Mouse (Mus musculus) right cerebral cortex, adult 18-20 months (tissue): ENCODE measurements around the gene Nf1.
A peak's percentile ranks its signal among the peaks of the same experiment; 100 is the strongest.

Source experiments
- DNase-seq: peaks from one replicate; pipeline ENCODE4 v3.0.0; 2022; ENCODE audit warnings: mixed read lengths

The Nf1 gene

DNA sequence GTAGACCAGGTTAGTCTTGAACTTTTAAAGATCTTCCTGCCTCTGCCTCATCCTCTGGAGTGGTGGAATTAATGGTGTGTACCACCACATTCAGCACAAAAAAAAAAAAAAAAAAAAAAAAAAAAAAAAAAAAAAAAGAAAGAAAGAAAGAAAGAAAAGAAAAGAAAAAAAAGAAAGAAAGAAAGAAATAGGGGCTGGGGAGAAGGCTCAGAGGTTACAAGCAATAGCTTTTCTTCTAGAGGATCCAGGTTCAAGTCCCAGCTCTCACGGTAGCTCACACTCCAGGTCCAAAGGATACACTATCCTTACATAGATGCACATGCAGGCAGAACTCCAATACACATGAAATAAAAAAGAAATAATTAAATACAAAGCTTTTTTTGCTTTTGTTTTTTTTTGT is 9.9 kb upstream of the Nf1 start:
- DNase-seq, result no peak

DNA sequence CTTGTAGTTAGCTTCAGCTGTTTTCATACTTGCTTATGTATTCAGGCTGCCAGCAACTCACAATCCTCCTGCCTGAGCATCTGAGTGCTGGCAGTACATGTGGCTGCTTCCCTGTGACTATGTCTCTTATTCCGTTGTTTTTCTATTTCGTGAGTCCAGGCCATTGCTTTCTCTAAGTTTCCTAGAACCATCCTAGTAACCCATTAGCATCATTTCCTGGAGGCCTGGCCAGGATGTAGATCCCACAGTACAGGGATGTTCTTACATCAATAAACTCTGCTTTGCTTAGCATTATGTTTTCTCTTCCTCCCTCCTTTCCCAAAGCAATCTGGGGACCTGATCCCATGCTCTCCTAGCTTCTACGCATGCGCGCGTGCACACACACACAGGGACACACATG is 4.4 kb upstream of the Nf1 start:
- DNase-seq, result no peak

DNA sequence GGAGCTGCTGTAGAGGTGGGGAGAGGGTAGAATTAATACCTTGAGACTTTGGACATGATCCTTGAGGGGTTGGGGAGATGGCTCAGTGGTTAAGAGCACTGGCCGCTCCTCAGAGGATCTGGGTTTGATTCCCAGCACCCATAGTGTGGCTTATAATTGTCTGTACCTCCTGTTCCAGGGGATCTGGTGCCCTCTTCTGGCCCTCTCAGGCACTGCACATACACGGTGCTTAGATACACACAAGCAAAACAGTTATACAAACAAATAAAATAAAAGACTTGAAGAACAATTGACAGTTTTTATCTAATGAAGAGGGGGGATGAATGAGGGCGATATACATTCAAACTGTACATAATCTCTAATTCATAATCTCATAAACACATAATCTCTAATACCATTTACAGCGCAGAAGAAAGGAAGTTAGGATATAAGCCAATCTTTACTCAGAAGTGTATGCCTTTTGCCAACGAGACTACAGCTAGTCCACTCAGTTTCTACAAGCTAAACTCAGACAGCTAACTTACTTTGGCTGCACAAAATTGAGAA is 2.7 kb upstream of the Nf1 start:
- DNase-seq, result no peak

DNA sequence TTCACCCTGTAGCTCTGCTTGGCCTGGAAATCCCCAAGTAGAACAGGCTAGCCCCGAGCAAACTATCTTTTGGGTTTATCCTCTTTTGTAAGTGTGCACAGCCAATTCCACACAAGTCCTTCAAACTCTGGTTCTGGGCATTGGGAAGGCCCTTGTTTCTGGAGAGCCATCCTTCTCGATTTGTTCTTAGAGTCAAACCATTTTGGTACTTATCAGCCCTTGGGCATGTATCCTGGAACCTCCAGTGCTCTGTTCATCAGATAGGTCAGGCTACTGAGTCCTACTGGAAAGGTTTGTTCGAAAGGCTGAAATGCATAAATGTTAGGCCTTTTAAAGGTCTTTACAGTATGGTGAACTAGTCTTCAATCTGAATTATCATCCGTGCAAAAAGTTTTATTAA is 872 bp upstream of the Nf1 start:
- DNase-seq, result no peak

DNA sequence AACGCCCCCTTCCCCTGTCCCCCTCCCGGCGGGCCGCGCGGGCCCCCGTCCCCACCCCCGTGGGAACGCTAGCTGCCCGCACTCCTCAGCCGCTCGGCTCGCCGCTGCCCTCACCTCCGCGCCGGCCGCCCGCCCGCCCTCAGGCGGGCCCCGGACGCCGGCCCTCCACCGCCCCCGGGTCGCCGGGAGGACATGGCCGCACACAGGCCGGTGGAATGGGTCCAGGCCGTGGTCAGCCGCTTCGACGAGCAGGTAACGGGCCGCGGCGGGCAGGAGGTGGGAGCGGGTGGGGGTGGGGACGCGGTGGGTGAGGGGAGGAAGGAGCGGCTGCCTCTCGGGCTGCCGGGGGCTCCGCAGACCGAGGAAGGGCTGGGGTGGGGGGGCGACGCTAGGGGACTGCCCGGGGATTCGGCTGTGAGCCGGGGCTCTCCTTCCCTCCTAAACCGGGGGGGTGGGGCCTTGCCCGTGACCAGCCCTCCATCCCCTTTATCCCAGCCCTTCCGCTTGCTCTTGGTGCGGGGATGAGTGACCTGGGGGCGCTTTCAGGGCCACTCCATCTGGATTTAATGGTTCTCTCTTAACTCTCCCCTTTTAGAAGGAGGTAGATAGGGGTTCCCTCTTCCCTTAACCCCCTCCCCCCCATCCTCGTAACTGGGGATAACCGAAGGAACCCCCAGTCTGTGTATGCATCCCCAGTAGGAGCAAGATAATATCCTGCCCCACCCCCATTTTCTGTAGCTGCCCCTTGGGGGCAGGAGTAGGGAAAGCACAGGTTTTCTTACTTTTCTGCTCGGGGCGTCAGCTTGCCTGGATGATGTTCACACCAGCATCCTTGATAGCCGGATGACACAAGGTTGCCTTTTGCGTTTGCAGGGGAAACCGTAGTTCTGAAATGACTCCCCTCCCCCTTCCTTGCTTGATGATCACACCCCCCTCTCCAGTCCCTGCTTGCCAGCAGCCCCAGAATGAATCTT is 602 bp downstream of the Nf1 start:
- DNase-seq, result peak; percentile 11

DNA sequence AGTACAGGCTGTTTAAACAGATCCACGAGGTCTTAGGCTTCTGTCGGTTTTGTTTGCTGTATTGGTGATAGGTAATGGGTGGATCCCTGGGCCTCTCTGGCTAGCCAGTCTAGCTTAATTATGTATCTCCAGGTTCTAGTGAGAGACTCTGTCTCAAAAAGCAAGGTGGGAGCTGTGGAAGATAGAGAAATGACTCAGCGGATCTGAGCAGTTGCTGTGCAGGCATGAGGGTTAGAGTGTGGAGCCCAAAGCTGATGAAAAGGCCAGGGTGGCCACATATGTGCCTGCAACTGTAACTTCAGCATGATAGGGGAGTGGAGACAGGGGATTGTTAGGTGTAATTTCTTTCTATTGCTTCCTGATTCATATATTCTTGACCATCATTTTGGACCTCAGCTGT is 17.5 kb downstream of the Nf1 start:
- no peak for DNase-seq

DNA sequence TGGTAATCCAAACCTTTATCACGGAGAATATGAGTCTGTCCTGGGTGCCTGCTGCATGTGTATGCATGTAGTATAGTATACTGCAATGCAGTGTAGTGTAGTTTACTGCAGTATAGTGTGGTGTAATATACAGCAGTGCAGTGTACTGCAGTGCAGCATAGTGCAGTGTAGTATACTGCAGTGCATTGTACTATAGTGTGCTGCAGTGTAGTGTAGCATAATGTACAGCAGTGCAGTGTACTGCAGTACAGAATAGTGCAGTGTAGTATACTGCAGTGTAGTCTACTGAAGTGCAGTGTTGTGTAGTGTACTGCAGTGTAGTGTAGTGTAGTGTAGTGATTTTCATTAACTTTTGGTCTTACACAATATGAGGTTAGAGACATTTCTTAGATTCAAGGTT is 17.9 kb downstream of the Nf1 start:
- DNase-seq, result no peak

DNA sequence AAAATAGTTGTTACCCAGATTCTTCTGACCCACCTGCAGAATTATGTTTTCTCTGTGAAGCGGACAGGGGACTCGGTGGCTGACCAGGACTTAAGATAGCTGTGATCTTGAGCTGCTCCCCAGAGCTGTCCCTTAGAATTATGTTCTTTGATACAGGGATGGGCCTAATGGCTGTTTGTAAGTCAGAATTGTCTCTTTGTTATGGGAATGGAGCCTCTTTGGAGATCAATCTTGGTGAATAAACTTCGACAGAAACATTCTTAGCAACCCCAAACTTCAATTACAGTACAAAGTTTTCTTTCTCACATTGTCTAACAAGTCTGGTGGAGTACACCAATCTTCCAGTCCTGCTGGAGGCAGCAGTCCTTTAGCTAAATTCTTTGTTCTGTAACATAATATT is 25.5 kb downstream of the Nf1 start:
- no peak for DNase-seq

DNA sequence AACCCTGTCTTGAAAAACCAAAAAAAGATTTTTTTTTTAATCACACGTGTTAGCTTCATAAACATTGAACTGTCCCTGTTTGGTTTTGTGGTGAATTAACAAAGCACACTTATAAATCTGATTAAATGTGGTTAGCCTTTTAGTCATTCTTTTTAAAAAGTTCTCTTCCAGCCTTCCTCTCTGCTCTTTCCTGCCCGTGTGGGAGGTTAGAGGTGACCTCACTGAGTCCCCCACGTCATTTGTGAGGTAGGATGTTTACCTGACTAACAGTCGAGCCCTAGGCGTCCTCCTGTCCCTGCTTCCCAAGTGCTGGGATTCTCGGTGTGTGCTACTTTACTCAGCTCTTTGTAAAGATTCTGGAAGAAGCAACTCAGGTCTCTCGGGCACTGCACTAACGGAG is 26.8 kb downstream of the Nf1 start:
- DNase-seq, result no peak

DNA sequence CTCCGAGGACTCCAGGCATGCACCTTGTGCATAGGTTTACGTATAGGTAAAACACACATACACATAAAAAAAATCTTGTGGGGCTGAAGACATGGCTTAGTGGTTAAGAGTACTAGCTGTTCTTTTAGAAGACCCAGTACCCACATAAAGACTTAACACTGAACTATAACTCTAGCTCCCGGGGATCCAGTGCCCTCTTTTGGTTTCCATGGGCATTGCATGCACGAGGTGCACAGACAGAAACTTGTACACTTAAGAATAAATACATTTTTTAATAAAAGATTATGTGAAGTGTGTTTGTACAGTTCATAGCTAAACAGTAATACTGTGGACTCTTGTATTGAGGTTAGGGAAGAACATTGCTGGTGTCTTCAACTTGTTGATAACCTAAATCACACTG is 33.5 kb downstream of the Nf1 start:
- no peak for DNase-seq

DNA sequence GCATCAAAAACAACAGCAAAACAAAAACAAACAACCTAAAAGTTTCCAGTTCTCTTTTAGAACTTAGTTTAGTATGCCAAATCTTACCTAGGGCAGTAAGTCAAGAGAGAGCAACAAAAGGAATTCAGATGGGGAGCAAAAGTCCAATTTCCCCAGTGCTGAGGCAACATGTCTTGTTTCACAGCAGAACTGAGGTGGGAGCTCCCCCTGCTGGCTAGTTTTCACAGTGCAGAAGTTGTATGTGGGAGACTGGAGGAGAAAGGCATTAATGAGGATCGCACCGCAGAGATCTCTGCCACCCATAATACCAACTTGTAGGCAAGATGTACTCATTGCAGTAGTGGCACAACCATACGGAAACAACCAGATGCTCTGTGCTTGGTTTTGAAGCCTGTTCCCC is 58.8 kb downstream of the Nf1 start:
- peak; percentile 82 for DNase-seq

DNA sequence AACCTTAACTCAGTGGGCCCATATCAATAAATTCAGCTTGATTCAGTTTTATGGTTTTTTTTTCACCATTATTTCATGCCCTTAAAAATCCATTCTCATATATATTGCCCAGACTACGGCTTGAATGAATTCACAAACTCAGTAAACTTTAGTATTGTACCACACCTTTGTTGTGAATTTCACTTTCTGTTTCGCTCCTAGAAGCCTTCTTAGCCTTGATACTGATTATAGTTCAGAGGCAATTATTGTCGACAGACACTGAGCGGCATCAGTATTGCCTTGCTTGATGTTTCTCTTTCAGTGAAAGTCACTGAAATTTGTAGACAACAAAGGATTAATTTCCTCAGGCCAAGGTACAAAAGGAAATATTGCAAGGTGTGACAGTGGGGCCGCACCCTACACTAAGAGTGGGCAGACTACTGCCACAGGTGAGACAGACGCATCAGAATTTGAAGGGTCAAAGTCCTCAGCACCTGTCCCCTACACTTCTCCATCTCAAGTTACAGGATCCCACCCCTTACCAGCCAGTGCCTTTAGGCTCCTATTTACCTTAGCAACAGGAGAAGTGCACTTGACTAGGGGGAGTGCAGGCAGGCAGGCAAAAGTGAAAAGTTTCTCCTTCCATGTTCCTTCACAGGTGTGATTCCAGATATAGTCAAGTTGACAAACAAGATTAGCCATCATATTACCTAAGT is 64.3 kb downstream of the Nf1 start:
- no peak for DNase-seq

DNA sequence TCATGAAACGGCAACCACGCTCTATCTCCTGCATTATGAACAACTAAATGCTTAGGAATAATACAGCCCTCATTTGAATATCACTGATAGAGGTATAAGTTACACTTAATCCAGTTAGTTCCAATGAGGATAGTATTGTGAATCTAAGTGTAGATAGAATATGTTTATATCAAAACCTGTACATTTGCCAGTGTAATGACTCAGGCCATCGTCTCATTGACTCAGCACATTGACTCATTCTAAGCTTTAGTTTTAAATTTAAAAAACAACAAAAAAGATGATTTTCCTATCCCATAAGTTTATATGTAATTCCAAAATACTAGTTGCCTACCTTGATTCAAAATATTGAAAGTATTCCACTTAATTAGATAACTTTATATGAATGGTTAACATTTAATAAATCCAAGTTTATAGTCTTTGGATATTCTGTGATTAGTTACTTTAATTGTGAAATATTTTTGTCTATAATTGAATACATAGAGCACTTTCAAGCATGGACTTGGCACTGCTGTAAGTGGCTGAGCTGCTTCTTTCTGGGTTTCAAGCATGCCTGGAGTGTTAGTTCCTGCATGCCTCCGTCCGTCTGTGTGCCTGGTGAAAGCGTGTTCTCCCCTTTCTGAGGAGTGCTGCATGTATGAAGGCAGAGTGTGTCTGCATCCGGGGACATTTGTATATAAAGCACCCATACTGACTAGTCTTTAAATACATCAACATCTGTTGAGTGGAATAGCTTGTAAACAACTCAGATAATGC is 74.4 kb downstream of the Nf1 start:
- no peak for DNase-seq

DNA sequence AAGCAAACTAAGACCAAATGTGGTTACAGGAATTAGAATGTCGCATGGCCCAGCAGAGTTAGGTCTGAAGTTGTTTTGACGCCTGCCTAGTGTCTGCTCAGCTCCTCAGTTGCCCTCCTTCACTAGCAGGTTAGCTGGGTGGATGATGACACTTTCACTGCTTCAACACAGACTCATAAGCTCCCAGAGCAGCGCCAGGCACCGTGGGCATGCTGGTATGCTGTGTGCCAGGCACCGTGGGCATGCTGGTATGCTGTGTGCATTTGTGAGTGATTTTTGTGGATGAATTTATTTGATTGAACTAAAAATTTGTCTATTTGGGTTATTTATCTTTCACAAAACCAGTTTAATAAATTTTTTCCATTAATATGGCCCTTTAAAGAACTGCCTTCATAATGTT is 83.0 kb downstream of the Nf1 start:
- peak; percentile 15 for DNase-seq

DNA sequence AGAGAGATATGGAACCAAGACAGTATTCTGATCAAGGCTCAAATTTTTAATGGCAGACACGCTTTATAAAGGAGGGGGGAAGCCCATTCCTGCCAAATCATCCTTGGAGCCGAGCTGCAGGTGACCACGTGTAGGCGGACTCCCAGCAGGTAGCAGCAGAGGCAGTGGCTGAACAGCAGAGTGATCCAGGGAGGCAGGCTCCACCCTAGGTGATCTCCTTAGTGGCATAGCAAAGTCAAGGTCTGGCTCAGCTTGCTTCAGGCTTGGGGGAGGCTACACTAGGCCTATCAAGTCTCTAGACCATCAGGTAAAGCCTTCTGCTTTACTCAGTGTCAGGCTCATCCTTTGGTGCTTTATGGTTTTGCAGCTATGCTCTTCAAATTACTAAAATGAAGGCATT is 87.1 kb downstream of the Nf1 start:
- DNase-seq, result no peak

DNA sequence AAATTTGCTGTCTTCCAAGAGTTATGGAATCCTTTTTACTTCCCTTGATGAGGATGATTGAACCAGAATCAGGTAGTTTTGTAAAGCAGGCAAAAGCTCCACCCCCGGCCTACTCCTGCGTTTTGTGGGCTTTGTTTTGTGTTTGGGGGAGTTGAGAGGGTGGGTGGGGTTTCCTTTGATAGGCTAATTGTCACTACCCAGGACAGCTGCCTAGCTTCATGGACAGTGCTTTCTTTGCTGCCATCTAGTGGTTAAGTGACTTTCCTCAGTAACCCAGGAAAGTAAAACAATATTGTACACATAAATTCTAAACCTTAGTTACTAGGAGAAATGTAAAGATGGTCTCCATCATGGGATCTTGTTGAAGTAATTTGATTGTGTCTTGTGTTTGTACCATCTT is 88.1 kb downstream of the Nf1 start:
- DNase-seq, result peak; percentile 13

DNA sequence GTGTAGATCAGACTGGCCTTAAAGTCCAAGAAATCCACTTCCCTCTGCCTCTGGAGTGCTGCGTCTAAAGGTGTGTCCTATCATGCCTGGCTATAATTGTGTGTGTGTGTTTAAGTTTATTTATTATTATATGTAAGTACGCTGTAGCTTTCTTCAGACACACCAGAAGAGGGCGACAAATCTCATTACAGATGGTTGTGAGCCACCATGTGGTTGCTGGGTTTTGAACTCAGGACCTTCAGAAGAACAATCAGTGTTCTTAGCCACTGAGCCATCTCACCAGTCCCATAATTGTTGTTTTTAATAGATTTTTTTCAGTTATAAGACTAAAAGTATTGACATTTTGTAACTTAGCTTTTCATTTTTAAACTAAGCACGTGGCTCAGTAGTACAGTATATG is 95.8 kb downstream of the Nf1 start:
- no peak for DNase-seq

DNA sequence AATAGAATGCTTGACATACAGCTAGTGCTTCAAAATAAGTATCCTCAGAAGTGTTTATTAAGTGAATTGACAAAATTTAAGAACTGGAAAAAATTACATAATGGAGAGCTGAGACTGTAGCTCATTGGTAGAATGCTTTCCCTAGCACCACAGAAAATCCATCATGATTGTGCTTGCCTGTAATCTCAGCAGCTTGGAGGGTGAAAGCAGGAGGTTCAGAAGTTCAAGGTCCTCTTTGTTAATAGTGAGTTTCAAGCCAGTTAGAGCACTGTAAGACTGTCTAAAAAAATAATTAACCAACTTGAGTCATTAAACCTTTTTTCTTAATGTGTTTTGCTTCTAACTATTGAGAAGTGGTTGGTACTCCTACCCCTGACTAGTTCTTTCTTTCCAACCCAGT is 108.9 kb downstream of the Nf1 start:
- no peak for DNase-seq

DNA sequence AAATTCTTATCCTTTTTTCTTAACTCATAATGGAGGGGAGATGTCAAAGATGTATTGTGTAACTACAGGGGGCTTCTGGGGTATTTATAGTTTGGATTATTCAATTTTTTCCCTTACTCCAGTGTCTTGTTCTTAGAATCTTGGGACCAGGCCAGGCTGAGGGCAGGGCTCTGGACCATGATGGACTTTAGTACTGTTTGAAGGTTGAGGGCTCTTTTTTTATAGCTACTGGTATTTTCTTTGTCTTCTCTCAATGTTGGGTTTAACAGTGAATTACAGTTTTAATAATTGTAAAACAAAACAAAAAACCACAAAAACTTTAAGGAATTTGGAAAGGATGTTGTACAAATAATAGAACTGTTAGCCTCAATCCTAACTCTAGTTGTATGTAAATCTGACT is 113.5 kb downstream of the Nf1 start:
- DNase-seq, result no peak

DNA sequence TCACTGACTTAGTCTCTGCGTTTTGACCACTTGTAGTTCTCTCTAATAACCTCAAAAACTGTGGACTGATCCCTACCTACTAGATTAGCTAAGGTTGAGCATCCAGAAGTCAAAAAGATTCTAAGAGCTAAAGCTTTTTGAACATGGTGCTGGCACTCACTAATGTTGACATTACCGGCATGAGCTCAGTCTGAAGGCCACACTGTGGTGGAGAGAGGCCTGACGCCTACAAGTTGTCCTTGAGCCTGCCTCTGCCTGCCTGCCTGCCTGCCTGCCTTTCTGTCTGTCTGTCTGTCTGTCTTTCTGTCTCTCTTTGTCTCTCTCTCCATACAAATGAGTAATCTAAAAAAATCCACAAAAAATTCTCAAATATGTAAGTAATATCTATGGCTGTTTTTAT is 118.4 kb downstream of the Nf1 start:
- DNase-seq, result no peak

DNA sequence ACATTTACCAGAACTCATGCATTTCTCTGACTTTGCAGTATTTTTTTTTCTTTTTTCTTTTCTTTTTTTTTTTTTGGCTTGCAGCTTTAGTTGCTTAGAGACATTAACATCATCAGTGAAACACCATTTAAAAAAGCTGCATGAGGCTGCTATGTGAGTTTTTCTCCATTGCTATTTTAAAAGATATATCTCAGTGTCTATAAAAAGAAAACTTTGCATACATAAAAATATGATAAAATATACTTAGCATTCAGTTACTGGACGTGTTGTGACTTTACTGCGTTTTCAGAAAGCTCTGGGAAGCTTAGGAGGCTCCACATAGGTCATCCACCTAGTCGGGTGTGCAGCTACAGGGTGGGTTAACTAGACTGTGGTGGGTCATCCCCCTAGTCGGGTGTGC is 120.4 kb downstream of the Nf1 start:
- no peak for DNase-seq

DNA sequence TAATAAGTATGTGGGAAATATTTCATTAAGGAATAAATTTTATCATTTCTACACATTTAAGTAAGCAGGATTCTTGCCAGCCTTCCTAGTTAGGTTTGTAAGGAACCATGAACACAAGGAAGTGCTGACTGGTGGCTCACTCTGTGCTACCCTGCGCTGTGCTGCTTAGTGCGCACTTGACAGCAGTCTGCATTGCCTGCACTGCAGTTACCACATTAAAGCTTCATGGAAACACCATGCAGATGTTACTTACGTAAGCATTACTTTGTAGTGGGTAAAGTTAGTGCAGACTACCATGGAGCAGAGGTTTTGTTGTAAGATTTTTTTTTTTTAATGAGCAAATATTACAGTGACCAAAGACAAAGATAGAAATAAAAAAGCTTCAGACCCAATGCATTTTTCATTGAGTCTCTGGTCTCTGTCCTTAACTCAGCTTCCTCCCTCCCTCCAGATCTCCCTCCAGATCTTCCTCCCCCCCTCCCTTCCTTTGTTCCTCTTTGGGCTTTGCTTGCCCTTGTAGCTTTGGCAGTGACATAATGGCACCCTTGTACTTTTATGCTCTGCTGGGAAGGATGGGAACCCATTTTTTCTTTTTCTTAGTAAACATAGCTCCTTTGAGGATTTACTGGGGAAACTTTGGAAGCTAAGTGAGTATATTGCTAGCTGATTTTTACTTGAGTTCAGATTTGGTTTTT is 121.4 kb downstream of the Nf1 start:
- DNase-seq, result no peak

DNA sequence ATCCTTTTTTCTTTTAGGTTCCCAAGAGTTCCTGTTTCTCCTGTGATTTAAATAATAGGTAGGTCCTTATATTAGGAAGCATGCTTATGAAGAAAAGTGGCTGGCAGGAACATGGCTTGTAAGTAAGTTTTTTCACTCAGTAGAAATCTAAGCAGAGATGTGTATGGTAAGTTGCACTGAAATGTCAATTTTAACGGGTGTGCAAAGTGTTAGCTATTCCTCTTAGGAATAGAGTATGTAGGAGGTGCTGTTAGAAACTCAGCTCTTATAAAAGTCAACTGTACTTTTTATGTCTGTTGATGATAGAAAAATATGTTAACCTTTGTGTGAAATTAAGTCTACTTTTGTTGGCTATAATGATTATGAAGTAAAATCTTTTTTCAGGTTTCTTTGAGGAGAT is 128.6 kb downstream of the Nf1 start:
- no peak for DNase-seq
